8 mouse cellular contexts compared by ENCODE assay signal in genomic region chr16:91225233-91226037, GRCm38 (mm10). TPM values are rescaled to one million over a fixed set of nuclear protein-coding genes. Genes with fewer than 3 reads are reported as not detected.
DNase-seq lines count a peak whose midpoint lies in the region; ATAC-seq and TF ChIP-seq lines count a peak whose summit lies in the region.

TSS of gene Olig2 (plus strand) at chr16:91225457.

- no peak within 1 kb of the TSS for H3K9ac ChIP-seq in kidney, postnatal 0 days (ENCODE audit: low read depth, low read length)

- TF ChIP-seq POLR2A in lung, adult 2 months (IDR thresholded peaks at IDR 0.05; ENCODE audit: borderline replicate concordance, extremely low read depth, low read depth, low read length): no peak

- WGBS in kidney, postnatal 0 days: 1% methylated on average over 53 of the region's 53 CpGs
- 1% methylated on average over 53 of the region's 53 CpGs for WGBS in lung, adult 2 months

- ATAC-seq in kidney, postnatal 0 days (replicated peaks; ENCODE audit: low FRiP score, low read depth): no peak

- no peaks in the 10 kb centered on the region for H3K36me3 ChIP-seq in kidney, postnatal 0 days (ENCODE audit: insufficient read depth, low read length)

- TF ChIP-seq CTCF in kidney, postnatal 0 days (IDR thresholded peaks at IDR 0.05; ENCODE audit: low read depth): no peak
- TF ChIP-seq CTCF in lung, adult 2 months (IDR thresholded peaks at IDR 0.05; ENCODE audit: insufficient read depth, low read length): no peak

- H3K27me3 ChIP-seq in kidney, postnatal 0 days (ENCODE audit: insufficient read depth, low read length): peaks cover 95% of the 10 kb centered on the region

- intact Hi-C loops in left cerebral cortex, postnatal 4 days (cut with DNase I): no loop called here

- no peak for DNase-seq in kidney, postnatal 0 days (ENCODE audit: low spot score)
- DNase-seq in kidney, adult 11 months: no peak
- DNase-seq in embryo, embryonic 10 days (ENCODE audit: low spot score): peak; percentile 80
- peak; percentile 50 to 62 for DNase-seq in frontal cortex, postnatal 10 days (ENCODE audit: low spot score in 2 of 2)
- peak; percentile 69 for DNase-seq in left cerebral cortex, postnatal 4 days
- peak; percentile 86 to 87 for DNase-seq in right cerebral cortex, postnatal 10 days (ENCODE audit: low spot score in 2 of 2)
- no peak for DNase-seq in urinary bladder, adult 18-20 months (ENCODE audit: low spot score in 2 of 2)
- DNase-seq in lung, adult 2 months: no peak

- H3K9me3 ChIP-seq in kidney, postnatal 0 days (replicated peaks; ENCODE audit: low read length): no peaks in the 10 kb centered on the region

- H3K4me2 ChIP-seq in kidney, postnatal 0 days (ENCODE audit: low read length): peak within 1 kb of the TSS; percentile 41

- no peaks in the 10 kb centered on the region; the same call in 1 of the 2 replicates for H3K4me1 ChIP-seq in kidney, postnatal 0 days (replicated peaks; ENCODE audit: insufficient read depth, low read length)
- no peaks in the 10 kb centered on the region for H3K4me1 ChIP-seq in lung, adult 2 months (ENCODE audit: control insufficient read depth, insufficient read depth, low read length)

- peak within 1 kb of the TSS; percentile 23 for H3K4me3 ChIP-seq in kidney, postnatal 0 days (replicated peaks; ENCODE audit: low read depth, low read length)
- H3K4me3 ChIP-seq in lung, adult 2 months (replicated peaks; ENCODE audit: extremely low read depth, low read depth, low read length): no peak within 1 kb of the TSS

- H3K27ac ChIP-seq in kidney, postnatal 0 days: no peak within 1 kb of the TSS

RNA-seq across cellular contexts. Expression of gene Olig2, which starts in this region (rescaled TPM):
- polyA plus RNA-seq in kidney, postnatal 0 days (2015; fragmentation: Nextera tagmentation; extraction: Ambion mirVana): not detected in 2 replicates
- 10 to 100 TPM; 30.9 to 34.9 TPM for total RNA-seq in left cerebral cortex, postnatal 4 days (2021)
- polyA plus RNA-seq in lung, adult 2 months (2012; rRNA removed): not detected in 2 replicates

Comparison
In these comparisons a context has a peak if more than half of its experiments do, and no peak if none do; other contexts are left out.
1. DNase-seq: peak in embryo, embryonic 10 days (single experiment), frontal cortex, postnatal 10 days (2 of 2), left cerebral cortex, postnatal 4 days (single experiment) and right cerebral cortex, postnatal 10 days (2 of 2); none in kidney, postnatal 0 days (single experiment), kidney, adult 11 months (single experiment), urinary bladder, adult 18-20 months (0 of 2) and lung, adult 2 months (single experiment).